Mouse (Mus musculus): Measurements from ENCODE around the gene Ago1.
A peak's percentile ranks its signal among the peaks of the same experiment; 100 is the strongest.

Ago1 gene

GRCm38 (mm10) chr4:126468285-126468901 is at the start of gene Ago1:
TSS of gene Ago1 (minus strand) at chr4:126468583.
- DNase-seq, result peak; percentile 96

- no peak for DNase-seq
Observed at GRCm38 (mm10) chr4:126512308-126513066, 44.1 kb upstream of the Ago1 start.

GRCm38 (mm10) chr4:126511013-126511412 is 42.6 kb upstream of the Ago1 start:
- DNase-seq, result no peak

- DNase-seq, result no peak
Observed at GRCm38 (mm10) chr4:126509072-126509471, 40.7 kb upstream of the Ago1 start.

- DNase-seq, result no peak
Observed at GRCm38 (mm10) chr4:126508110-126508899, 39.9 kb upstream of the Ago1 start.

GRCm38 (mm10) chr4:126502977-126503309 is 34.6 kb upstream of the Ago1 start:
- DNase-seq, result no peak

- DNase-seq, result no peak
Observed at GRCm38 (mm10) chr4:126502141-126502976, 34.0 kb upstream of the Ago1 start.

GRCm38 (mm10) chr4:126498601-126499000 is 30.2 kb upstream of the Ago1 start:
- DNase-seq, result no peak

GRCm38 (mm10) chr4:126496963-126497362 is 28.6 kb upstream of the Ago1 start:
- DNase-seq, result no peak

GRCm38 (mm10) chr4:126495942-126496790 is 27.8 kb upstream of the Ago1 start:
- no peak for DNase-seq

- no peak for DNase-seq
Observed at GRCm38 (mm10) chr4:126495453-126495852, 27.1 kb upstream of the Ago1 start.

- no peak for DNase-seq
Observed at GRCm38 (mm10) chr4:126493416-126493815, 25.0 kb upstream of the Ago1 start.

- no peak for DNase-seq
Observed at GRCm38 (mm10) chr4:126491977-126492376, 23.6 kb upstream of the Ago1 start.

- DNase-seq, result no peak
Observed at GRCm38 (mm10) chr4:126490726-126491125, 22.3 kb upstream of the Ago1 start.

GRCm38 (mm10) chr4:126489811-126490210 is 21.4 kb upstream of the Ago1 start:
- no peak for DNase-seq

- no peak for DNase-seq
Observed at GRCm38 (mm10) chr4:126486217-126486616, 17.8 kb upstream of the Ago1 start.

GRCm38 (mm10) chr4:126485065-126485464 is 16.7 kb upstream of the Ago1 start:
- no peak for DNase-seq

- DNase-seq, result no peak
Observed at GRCm38 (mm10) chr4:126483874-126484273, 15.5 kb upstream of the Ago1 start.

GRCm38 (mm10) chr4:126482951-126483350 is 14.6 kb upstream of the Ago1 start:
- DNase-seq, result no peak

- DNase-seq, result no peak
Observed at GRCm38 (mm10) chr4:126481461-126481860, 13.1 kb upstream of the Ago1 start.

- no peak for DNase-seq
Observed at GRCm38 (mm10) chr4:126480288-126480687, 11.9 kb upstream of the Ago1 start.

- DNase-seq, result no peak
Observed at GRCm38 (mm10) chr4:126473031-126473430, 4.6 kb upstream of the Ago1 start.
